Mouse (Mus musculus): ENCODE measurements at regions not wholly inside any gene's neighbourhood (a gene's known extent, or its start where the extent isn't known, plus 50 kb on each side); places are given as distances from the start of the nearest gene placed in this dataset.

DNA sequence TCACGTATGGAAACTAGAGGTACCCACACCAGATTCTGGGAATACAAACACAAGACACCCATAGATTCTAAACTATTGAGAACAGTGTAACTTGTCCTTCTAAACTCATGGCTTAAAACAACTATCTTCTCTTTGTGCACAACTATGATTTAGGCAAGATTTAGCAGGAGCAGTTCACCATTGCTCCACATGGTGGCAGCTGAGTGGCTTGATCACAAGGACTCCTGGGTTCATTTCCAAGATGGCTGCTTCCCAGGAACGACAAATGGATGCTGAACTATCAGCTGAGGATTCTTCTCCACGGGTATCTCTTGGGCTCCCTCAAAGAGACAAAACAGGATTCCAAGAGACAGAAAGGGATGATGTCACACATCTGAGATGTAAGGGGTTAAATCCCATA is 251.5 kb downstream of the Sp3 start:
- TF ChIP-seq CTCF (conservative IDR thresholded peaks at IDR 0.05; ENCODE audit: insufficient read depth, insufficient read length, low read depth, low read length) (peak; percentile 79), POLR2A (IDR thresholded peaks at IDR 0.05; ENCODE audit: low read depth, low read length) (no peak)
